In the genomic region with DNA sequence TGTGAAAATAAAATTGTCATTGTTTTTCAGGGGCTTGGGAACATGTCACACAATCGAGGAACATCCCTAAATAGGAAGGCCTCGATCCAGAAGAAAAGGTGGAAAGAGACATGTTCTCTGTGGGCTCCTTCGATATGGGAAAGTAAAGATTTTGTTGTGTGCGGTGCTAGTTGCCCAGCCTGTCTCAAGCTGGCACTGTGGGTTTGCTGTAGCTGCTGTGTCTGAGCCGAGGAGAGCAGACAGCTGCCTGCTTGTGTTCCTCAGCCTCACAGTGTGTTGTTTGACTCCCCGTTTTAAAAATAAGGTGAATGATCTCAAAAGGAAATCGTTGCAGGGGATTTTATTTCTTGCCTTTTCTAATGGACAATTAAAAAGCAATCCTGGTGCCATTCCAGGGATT, we compare ENCODE assay signal across 13 mouse cellular contexts.
DNase-seq lines count a peak whose midpoint lies in the region; ATAC-seq and TF ChIP-seq lines count a peak whose summit lies in the region.
"Had no signal": no experiment of that assay in that cellular context is flagged by ENCODE, and none has a peak within 500 bp of the region (broad histone marks: within the 10 kb centered on the region; RNA-seq: fewer than 3 reads in every experiment).

No protein-coding gene starts in this region.

- peak; percentile 45 to 52 for DNase-seq in cerebellum, postnatal 10 days
- no peak for DNase-seq in cerebellum, adult 18-20 months
- peak; percentile 56 to 75 for DNase-seq in layer of hippocampus, adult 18-20 months (ENCODE audit: low spot score in 2 of 2)
- no peak for DNase-seq in layer of hippocampus, postnatal 25 days (ENCODE audit: extremely low spot score in 1 of 2, low spot score in 1 of 2)
- peak; percentile 53 to 60 for DNase-seq in layer of hippocampus, adult 2 months (ENCODE audit: low spot score in 2 of 2)
- peak; percentile 65 to 68 for DNase-seq in right cerebral cortex, postnatal 10 days (ENCODE audit: low spot score in 2 of 2)
- no peak for DNase-seq in lung, postnatal 4 days
- DNase-seq: kidney, postnatal 10 days; liver, postnatal 0 days; spleen, adult 18-20 months had no signal

- H3K27ac ChIP-seq in layer of hippocampus, adult 2 months = peak overlapping the region; percentile 81
- H3K27ac ChIP-seq: heart, embryonic 13.5 days; hindbrain, embryonic 15.5 days had no signal

- ATAC-seq in erythroid progenitor cell, adult 5-6 weeks (replicated peaks; ENCODE audit: low FRiP score, poor library complexity, severe bottlenecking) = no peak
- ATAC-seq: liver, postnatal 0 days had no signal

- H3K4me3 ChIP-seq in layer of hippocampus, adult 2 months = peak overlapping the region; percentile 34
- H3K4me3 ChIP-seq: heart, embryonic 13.5 days; hindbrain, embryonic 15.5 days had no signal

- TF ChIP-seq CTCF in layer of hippocampus, adult 2 months (conservative IDR thresholded peaks at IDR 0.05) = peak; percentile 44

Comparison
In these comparisons a context has a peak if more than half of its experiments do, and no peak if none do; other contexts are left out.
1. DNase-seq: peak in cerebellum, postnatal 10 days (2 of 2), layer of hippocampus, adult 18-20 months (2 of 2), layer of hippocampus, adult 2 months (2 of 2) and right cerebral cortex, postnatal 10 days (2 of 2); none in cerebellum, adult 18-20 months (0 of 2), layer of hippocampus, postnatal 25 days (0 of 2) and lung, postnatal 4 days (0 of 2).